Mouse (Mus musculus) heart, postnatal 0 days (tissue): ENCODE measurements around the gene Tada2b. TPM values are rescaled to one million over a fixed set of nuclear protein-coding genes. Genes with fewer than 3 reads are reported as not detected.
A peak's percentile ranks its signal among the peaks of the same experiment; 100 is the strongest.

Experiments
- ATAC-seq: fragments of 200-750 bp; cut with Nextera tagmentation; 2 replicates; pipeline ENCODE4 v1.8.0; 2017; ENCODE audit warnings: low read depth, moderate number of reproducible peaks, moderate library complexity; ENCODE audit not compliant: insufficient read depth
- DNase-seq: peaks from one replicate; pipeline ENCODE4 v3.0.0-alpha.2; 2016; ENCODE audit warnings: low spot score
- H3K27ac ChIP-seq: fragments of 300-500 bp; sonication (generic); 2 replicates; pipeline ENCODE4 v1.5.1; 2014; ENCODE audit warnings: low read depth, mild to moderate bottlenecking
- H3K27me3 ChIP-seq: fragments of 300-500 bp; sonication (generic); 2 replicates; pipeline ENCODE4 v1.6.1; 2014; ENCODE audit warnings: low read length, mixed read lengths; ENCODE audit not compliant: control insufficient read depth, insufficient read depth
- H3K36me3 ChIP-seq: fragments of 300-500 bp; sonication (generic); replicated peaks from 2 replicates; pipeline ENCODE4 v1.6.1; 2014; ENCODE audit warnings: low read length, mixed read lengths; ENCODE audit not compliant: control insufficient read depth, insufficient read depth
- H3K4me1 ChIP-seq: fragments of 300-500 bp; sonication (generic); 2 replicates; pipeline ENCODE4 v1.6.1; 2014; ENCODE audit warnings: antibody characterized with exemption; ENCODE audit not compliant: control insufficient read depth, insufficient read depth
- H3K4me2 ChIP-seq: fragments of 300-500 bp; sonication (generic); 2 replicates; pipeline ENCODE4 v1.6.1; 2014; ENCODE audit warnings: low read depth, mild to moderate bottlenecking, low read length, moderate library complexity
- H3K4me3 ChIP-seq: fragments of 300-500 bp; sonication (generic); 2 replicates; pipeline ENCODE4 v1.5.1; 2014; ENCODE audit warnings: low read depth, low read length
- H3K9ac ChIP-seq: fragments of 300-500 bp; sonication (generic); replicated peaks from 2 replicates; pipeline ENCODE4 v1.6.1; 2014; ENCODE audit warnings: low read depth, low read length, mixed read lengths
- H3K9me3 ChIP-seq: fragments of 300-500 bp; sonication (generic); replicated peaks from 2 replicates; pipeline ENCODE4 v1.6.1; 2016; ENCODE audit warnings: low read length; ENCODE audit not compliant: control insufficient read depth
- CTCF ChIP-seq: IDR thresholded peaks from 2 replicates; pipeline ENCODE4 v1.5.1; 2016; ENCODE audit warnings: antibody characterized with exemption, control low read depth, low read depth
- EP300 ChIP-seq: IDR thresholded peaks from 2 replicates; pipeline ENCODE4 v1.6.1; 2016; ENCODE audit warnings: antibody characterized with exemption, low read depth
- WGBS: fragments of 180-500 bp; shearing (Covaris S2); extraction: QIAGEN DNeasy Blood & Tissue Kit; methylation state at CpG from one replicate; pipeline ENCODE4 v1.1.7; 2014; 5-methylcytosine and 5-hydroxymethylcytosine counted together
- polyA plus RNA-seq: library from polyadenylated mRNA; unstranded; fragments of >200 nt; fragmentation: Nextera tagmentation; extraction: Ambion mirVana; gene quantifications from 2 replicates; pipeline ENCODE4 v1.2.1, GENCODE M21; 2015
- total RNA-seq: library from RNA; depleted of rRNA; stranded (reverse); fragments of >200 nt; gene quantifications from 2 replicates; pipeline ENCODE4 v1.2.3, GENCODE M21; 2014; ENCODE audit warnings: low replicate concordance; rRNA removed

The Tada2b gene
- total RNA-seq (10.3 and 13.3 TPM in 2 replicates), polyA plus RNA-seq (1.2 and 1.7 TPM in 2 replicates)

GRCm38 (mm10) chr5:36484171-36484990, at the start of gene Tada2b, which contains the start of gene Ccdc96:
Gene Tada2b, minus strand, starts transcription at chr5:36484285.
Gene Ccdc96, plus strand, starts transcription at chr5:36484588.
- under 1% methylated on average over 72 of the region's 97 CpGs for WGBS
- ATAC-seq = peak; percentile 98

DNA sequence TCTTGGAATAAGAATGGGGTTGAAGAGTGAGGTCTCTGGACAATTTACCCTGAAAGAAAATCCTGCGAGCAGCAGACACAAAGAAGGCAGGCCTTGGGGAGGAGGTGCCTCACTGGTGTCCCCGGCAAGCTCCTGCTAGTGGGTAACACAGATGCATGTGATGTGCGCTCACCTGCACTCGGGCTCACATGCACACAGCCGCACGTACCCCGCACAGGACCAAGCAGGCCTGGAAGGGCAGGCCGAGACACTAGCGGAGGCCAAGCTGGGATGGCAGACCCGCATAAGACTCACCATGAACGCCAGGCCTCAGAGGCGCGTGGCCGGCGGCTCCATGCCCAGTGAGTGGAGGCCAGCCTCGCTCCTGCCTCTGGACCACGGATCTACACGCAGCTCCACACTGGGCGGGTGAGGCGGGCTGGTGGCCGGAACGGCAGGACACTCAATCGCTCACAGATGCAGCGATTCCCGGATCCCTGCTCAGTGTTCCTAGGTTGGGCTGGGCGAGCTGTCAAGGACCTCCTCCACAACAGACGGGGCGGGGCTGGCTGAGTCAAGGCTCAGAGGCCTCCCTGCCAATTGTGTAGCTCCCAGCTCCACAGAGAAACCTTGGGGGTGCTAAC, 46.2 kb upstream of the Tada2b start:
- Histone ChIP-seq H3K4me1 (peaks cover 7% of the 10 kb centered on the region; the same call in 1 of the 2 replicates), H3K27me3 (no peaks in the 10 kb centered on the region), H3K36me3 (no peaks in the 10 kb centered on the region), H3K27ac (peak overlapping the region; percentile 52), H3K9me3 (no peaks in the 10 kb centered on the region), H3K9ac (peak overlapping the region; percentile 81), H3K4me2 (peak overlapping the region; percentile 92), H3K4me3 (peak overlapping the region; percentile 80)
- WGBS = under 1% methylated on average over 28 of the region's 28 CpGs
- TF ChIP-seq EP300 (no peak), CTCF (no peak)
- ATAC-seq = peak; percentile 96
- peak; percentile 97 for DNase-seq

More at GRCm38 (mm10) chr5:36484171-36484990, at the start of gene Tada2b, which contains the start of gene Ccdc96:
- Histone ChIP-seq H3K9me3 (no peaks in the 10 kb centered on the region), H3K27ac (peak within 1 kb of the TSS; percentile 78), H3K4me3 (peak within 1 kb of the TSS; percentile 79), H3K27me3 (peaks cover 14% of the 10 kb centered on the region), H3K4me1 (peaks cover 34% of the 10 kb centered on the region), H3K4me2 (peak within 1 kb of the TSS; percentile 96), H3K9ac (peak within 1 kb of the TSS; percentile 83), H3K36me3 (no peaks in the 10 kb centered on the region)
- TF ChIP-seq CTCF = peak; percentile 44
- no peak for TF ChIP-seq EP300
- peak; percentile 99 for DNase-seq

DNA sequence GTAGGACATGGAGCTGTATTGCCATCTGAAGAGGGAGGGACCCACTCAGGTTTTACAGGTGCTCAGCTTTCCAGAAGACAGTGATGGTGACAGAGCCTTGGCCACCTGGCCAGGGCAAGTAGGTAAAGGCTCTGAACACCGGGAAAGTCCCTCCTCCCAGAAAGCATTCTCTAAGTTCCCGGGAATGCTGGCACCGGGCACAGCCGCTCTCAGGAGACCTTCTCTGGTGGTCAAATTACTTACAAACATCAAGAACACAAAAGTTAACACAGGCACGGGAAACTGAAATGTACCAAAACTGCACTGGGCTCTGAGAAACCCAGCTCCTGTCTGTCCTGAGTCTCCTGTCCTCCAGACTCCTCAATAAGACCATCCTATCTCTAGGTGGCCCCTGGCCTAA, 45.6 kb upstream of the Tada2b start:
- Histone ChIP-seq H3K9me3 (no peaks in the 10 kb centered on the region), H3K4me2 (peak overlapping the region; percentile 92), H3K36me3 (0 out of 2 replicates have a peak, but pooled peaks cover 4% of the 10 kb centered on the region), H3K4me3 (peak overlapping the region; percentile 80), H3K27ac (peak overlapping the region; percentile 52; the same call in 1 of the 2 replicates), H3K4me1 (peaks cover 7% of the 10 kb centered on the region; the same call in 1 of the 2 replicates), H3K27me3 (no peaks in the 10 kb centered on the region), H3K9ac (peak overlapping the region; percentile 81)
- no peak for TF ChIP-seq EP300
- no peak for TF ChIP-seq CTCF
- 11% methylated on average over 5 of the region's 5 CpGs for WGBS
- DNase-seq (no peak), ATAC-seq (no peak)

DNA sequence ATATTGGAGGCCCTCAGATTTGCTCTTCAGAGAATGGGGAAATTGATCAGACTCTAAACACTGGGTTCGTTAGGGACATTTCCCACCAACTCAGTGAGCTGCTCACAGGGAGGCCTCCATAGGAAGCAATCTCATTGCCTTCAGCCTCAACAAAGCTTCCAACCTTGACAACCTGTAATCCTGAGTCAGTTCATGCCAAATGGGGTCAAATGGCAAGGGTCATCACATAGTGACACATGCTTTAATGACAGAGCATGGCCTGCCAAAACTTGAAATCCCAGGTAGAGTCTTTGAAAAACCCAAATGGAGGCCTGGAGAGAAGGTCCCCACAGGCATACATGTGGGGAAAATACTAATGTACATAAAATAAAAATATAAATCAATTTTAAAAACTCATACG, 42.8 kb upstream of the Tada2b start:
- H3K4me3 ChIP-seq = no peak overlapping the region
- H3K4me2 ChIP-seq = no peak overlapping the region
- TF ChIP-seq CTCF = no peak
- no peak for TF ChIP-seq EP300
- H3K4me1 ChIP-seq = peaks cover 11% of the 10 kb centered on the region; the same call in 1 of the 2 replicates
- H3K27me3 ChIP-seq = no peaks in the 10 kb centered on the region
- H3K36me3 ChIP-seq = 0 out of 2 replicates have a peak, but pooled peaks cover 9% of the 10 kb centered on the region
- WGBS = 76% methylated on average over 2 of the region's 2 CpGs
- H3K9ac ChIP-seq = no peak overlapping the region
- ATAC-seq (no peak), DNase-seq (no peak)
- no peaks in the 10 kb centered on the region for H3K9me3 ChIP-seq
- no peak overlapping the region for H3K27ac ChIP-seq

- TF ChIP-seq CTCF (peak; percentile 64), EP300 (no peak)
- ATAC-seq (no peak), DNase-seq (peak; percentile 51)
- Histone ChIP-seq H3K4me3 (no peak overlapping the region), H3K4me1 (peaks cover 11% of the 10 kb centered on the region; the same call in 1 of the 2 replicates), H3K4me2 (no peak overlapping the region), H3K9ac (no peak overlapping the region), H3K9me3 (no peaks in the 10 kb centered on the region), H3K36me3 (peaks cover 9% of the 10 kb centered on the region; the same call in 1 of the 2 replicates), H3K27me3 (no peaks in the 10 kb centered on the region), H3K27ac (no peak overlapping the region)
- WGBS = 60% methylated on average over 5 of the region's 5 CpGs
Observed at GRCm38 (mm10) chr5:36526274-36526673, 42.2 kb upstream of the Tada2b start.
